Mouse (Mus musculus) layer of hippocampus, postnatal 36 days (tissue): ENCODE measurements at regions not wholly inside any gene's neighbourhood (a gene's known extent, or its start where the extent isn't known, plus 50 kb on each side); places are given as distances from the start of the nearest gene placed in this dataset.

ENCODE experiments used
- DNase-seq, 2 experiments: peaks; one replicate each; pipeline ENCODE4 v3.0.0; 2022

DNA sequence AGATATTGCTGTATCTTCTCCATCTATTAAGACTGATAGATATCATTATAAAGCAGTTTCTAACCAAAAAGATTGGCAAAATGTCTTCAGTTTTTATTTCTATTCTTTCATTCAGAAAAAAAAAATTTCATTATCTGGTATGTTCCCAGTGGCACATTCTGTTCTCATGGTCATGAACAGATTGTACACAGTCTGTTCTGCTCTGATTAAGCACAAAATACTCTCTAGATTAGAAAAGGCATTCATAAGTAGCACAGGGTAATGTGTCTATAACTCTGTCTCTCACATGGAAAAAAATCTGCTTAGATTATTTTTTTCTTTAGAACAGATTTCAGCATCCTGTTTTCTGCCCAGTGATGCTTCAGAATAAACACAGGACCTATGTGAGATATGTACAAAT is 306.3 kb upstream of the Gm21830 start:
- DNase-seq, result peak in 1 of 2 experiments; percentile 1

DNA sequence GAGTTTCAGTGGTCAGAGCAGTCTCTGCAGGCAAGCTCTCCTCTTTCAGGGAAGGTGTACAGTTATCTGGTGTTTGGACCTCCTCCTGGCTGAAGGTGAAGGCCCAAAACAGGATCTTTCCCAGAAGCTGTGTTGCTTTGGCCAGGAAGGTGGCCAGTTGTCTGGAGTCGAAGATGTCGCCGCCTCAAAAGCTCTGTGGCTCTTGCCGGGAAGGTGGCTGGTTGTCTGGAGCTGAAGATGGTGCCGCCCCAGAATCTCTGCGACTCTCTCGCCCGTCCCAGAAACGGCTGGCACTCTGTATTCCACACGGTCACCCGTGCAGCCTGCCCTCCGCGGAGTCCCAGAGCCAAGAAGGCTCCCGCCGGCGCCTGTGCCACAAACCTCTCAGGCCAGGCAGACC is 304.7 kb upstream of the Scn7a start:
- peak in 1 of 2 experiments; percentile 1 for DNase-seq

GRCm38 (mm10) chr2:67068944-67069343 is 284.2 kb upstream of the Scn7a start:
- DNase-seq, result no peak
